Mouse (Mus musculus) ovary, postnatal 10 days (tissue): Measurements from ENCODE around the gene Psmc3ip.

Source experiments
- DNase-seq: peaks from one replicate; pipeline ENCODE4 v3.0.0; 2022; ENCODE audit warnings: low spot score

Psmc3ip gene

DNA sequence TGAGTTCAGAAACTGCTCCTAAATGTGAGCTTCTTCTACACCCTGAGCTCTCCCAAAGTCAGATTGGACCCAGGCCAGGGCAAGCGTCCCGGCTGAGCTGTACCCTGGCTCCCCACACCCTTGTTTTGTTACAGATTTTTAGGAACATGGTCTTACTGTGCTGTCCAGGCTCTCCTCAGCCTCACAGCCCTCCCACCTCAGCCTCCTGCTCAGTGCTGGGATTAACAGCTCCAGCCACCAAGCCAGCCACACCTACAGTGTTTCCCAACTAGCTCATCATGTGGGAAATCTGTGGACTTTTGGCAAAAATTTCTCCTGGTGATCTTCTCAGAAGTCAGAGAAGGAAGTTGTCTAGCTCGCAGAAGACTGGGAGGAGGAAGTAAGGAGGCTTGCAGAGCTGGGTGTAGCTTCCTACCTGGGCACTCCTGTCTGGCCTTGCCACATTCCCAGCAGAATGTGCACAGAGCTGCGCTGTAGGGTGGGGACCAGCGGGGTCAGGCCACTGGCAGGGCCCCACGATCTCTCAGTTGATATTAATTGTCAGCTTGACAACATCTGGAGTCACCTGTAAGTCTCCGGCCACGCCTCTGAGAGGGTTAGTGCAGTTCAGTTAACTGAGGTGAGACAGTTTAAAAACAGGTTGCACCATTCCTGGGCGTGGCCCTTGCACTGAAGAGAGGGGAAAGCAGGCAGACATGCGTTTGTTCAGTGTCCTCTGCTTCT is 42.3 kb downstream of the Psmc3ip start:
- DNase-seq, result no peak

DNA sequence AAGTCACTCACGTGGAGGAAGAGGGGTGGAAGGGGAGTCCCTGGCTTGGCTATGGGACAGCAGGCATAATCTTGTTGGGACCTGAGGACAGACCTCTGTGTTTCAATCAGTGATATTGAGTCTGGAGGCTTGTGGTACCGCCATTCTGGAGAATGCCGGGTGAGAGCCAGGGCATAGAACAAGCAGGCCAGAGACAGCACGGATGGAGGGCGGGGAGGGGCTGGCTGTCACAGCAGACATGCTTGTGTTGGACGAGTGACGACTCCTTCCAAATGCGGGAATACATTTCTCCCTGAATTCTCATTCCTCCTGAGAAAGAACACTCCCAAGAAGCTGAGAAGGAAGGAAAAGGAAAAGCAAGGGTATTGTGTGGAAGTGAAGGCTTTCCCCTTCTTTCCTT is 43.6 kb downstream of the Psmc3ip start:
- DNase-seq, result no peak

GRCm38 (mm10) chr11:101051051-101051493 is 44.2 kb downstream of the Psmc3ip start:
- DNase-seq, result no peak

- DNase-seq, result no peak
Measured at GRCm38 (mm10) chr11:101050359-101050758, 44.9 kb downstream of the Psmc3ip start.

DNA sequence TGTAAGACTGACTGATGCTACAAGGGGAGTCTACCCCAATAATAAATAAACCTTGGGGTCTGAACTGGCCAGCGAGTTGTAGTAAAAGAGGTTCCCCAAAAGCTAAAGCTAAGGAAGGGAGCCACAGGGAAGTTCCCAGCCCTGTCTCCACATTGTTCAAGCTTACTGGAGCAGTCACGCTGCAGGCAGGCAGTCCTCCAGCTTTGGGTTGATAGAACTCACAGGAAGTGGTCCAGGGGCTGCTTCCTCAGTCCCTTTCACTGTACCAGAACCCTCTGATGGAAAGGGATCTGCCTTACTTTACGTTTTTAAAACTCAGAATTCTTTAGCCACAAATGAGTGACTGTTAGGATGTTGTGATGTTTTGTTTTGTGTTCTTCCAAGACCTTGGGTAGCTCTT is 47.7 kb downstream of the Psmc3ip start:
- DNase-seq, result no peak

DNA sequence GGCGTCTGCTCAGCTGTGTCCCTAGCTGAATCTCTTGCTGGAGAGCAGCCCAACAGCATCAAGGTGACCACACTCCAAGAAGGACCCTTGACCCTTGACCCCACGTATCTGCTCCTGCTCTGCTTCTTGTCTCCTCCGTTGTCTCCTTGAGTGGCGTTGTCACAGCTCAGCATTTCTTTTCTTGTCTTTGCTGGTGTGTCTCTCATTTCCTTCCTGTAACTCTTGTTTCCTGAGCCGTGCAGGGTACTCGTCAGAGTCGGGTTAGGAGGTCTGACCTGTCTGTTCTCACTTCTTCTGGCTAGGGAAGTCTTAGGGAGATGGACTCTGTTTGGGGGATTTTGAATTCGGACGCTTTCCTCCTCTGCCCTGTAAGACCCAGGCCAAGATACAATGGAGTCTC is 48.8 kb downstream of the Psmc3ip start:
- DNase-seq, result no peak

DNA sequence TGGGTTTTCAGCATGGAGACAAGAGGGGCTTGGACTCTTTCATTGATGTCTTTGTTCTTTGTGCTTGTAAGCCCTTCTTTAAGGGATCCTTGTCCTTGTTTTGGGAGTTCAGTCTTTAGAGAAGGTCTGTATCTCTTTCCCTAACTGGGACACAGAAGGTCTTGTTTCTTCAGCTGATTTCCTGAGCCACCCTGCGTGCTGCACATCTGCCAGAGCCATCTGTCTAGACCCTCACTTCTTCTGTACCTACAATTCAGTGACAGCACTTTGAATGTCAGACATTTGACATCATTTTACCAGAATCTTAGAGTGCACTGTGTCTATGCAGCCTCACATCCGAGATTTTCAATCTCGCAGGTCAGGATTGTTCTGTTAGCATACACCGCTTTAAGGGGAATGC is 49.4 kb downstream of the Psmc3ip start:
- no peak for DNase-seq
